Mouse (Mus musculus): ENCODE results near the gene Elmo3. TPM values are rescaled to one million over a fixed set of nuclear protein-coding genes. Genes with fewer than 3 reads are reported as not detected.

The Elmo3 gene
- total and polyA plus RNA-seq, 2 experiments from 2014 or later: 1.4 to 1.9 TPM

DNA sequence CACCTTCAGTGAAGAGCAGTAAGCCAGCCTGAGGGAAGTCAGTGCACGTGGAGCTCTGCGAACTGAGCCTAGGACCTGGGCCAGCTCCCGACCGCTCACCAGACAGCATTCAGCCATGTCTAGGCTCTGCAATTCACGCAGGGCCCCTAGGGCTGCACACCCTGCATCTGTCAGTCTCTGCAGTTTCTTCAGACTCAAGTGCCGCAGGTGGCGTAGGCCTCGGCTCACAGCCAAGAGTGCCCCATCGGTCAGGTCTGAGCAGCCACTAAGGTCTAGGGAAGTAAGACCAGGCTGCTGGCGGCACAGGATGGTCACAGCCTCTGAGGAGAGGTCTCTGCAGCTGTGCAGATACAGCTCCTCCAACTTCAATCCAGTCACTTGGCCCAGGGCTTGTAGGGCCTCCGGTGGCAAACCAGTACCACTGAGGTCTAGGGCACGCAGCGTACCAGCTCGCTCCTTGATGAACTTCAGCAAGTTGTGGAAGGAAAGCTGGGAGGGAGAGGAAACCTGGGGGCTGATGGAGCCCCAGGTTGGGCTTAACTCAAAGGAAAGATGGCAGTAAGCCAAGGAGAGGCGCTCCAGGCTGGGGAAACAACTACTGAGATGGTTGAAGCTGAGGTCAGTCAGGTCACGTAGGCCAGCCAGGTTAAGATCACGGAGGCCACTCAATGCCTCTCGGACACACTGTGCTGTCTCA, 9.8 kb downstream of the Elmo3 start:
- H3K4me3 ChIP-seq (ENCODE audit: low read depth, low read length): no peak overlapping the region
- ATAC-seq (ENCODE audit: insufficient read depth, low read depth): no peak
- H3K4me2 ChIP-seq (ENCODE audit: low read depth, low read length): no peak overlapping the region
- no peaks in the 10 kb centered on the region for H3K9me3 ChIP-seq (replicated peaks; ENCODE audit: control insufficient read depth, low read length)
- no peak for TF ChIP-seq EP300 (IDR thresholded peaks at IDR 0.05; ENCODE audit: low read depth)
- no peak for TF ChIP-seq CTCF (IDR thresholded peaks at IDR 0.05; ENCODE audit: low read depth)
- WGBS: 74% methylated on average over 18 of the region's 18 CpGs
- no peak overlapping the region for H3K9ac ChIP-seq (replicated peaks; ENCODE audit: low read depth, low read length)
- no peak for DNase-seq (ENCODE audit: low spot score)
- H3K4me1 ChIP-seq (ENCODE audit: control insufficient read depth, insufficient read depth): peaks cover 29% of the 10 kb centered on the region
- no peak overlapping the region for H3K27ac ChIP-seq (ENCODE audit: low read depth)
- H3K27me3 ChIP-seq (ENCODE audit: control insufficient read depth, insufficient read depth, low read length): no peaks in the 10 kb centered on the region
- H3K36me3 ChIP-seq (replicated peaks; ENCODE audit: control insufficient read depth, insufficient read depth, low read length): peaks cover 44% of the 10 kb centered on the region

DNA sequence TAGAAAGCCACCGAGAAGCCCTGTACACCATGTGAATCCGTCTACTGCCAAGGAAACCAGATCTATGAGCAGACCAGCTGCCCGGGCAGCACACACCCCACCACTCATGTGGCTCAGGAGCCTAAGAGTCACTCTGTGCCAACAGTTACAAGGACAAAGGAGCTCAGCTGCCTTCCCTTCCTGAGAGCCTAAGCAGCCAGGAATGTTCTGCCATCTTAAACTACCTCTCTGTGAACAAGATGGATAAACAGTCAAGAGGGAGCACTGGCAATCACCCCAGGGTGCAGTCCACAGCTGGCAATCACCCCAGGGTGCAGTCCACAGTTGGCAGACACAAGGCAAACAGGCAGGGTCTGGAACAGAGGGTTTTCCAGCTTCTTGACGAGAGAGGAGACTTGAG, 12.5 kb downstream of the Elmo3 start:
- WGBS: 72% methylated on average over 4 of the region's 4 CpGs

GRCm38 (mm10) chr8:105318662-105319190, 13.3 kb downstream of the Elmo3 start:
- 75% methylated on average over 11 of the region's 11 CpGs for WGBS
- TF ChIP-seq CTCF (IDR thresholded peaks at IDR 0.05; ENCODE audit: low read depth) (no peak), EP300 (IDR thresholded peaks at IDR 0.05; ENCODE audit: low read depth) (no peak)

More for the DNA sequence above, 12.5 kb downstream of the Elmo3 start:
- no peak for DNase-seq (ENCODE audit: low spot score)
- no peak overlapping the region for H3K4me2 ChIP-seq (ENCODE audit: low read depth, low read length)
- H3K27ac ChIP-seq (ENCODE audit: low read depth): peak overlapping the region; percentile 54
- 0 out of 2 replicates have a peak, but pooled peaks have one; percentile 31 for ATAC-seq (ENCODE audit: insufficient read depth, low read depth)
- no peak overlapping the region for H3K4me3 ChIP-seq (ENCODE audit: low read depth, low read length)
- H3K36me3 ChIP-seq (replicated peaks; ENCODE audit: control insufficient read depth, insufficient read depth, low read length): peaks cover 51% of the 10 kb centered on the region
- H3K9ac ChIP-seq (replicated peaks; ENCODE audit: low read depth, low read length): no peak overlapping the region
- peaks cover 29% of the 10 kb centered on the region for H3K4me1 ChIP-seq (ENCODE audit: control insufficient read depth, insufficient read depth)
- TF ChIP-seq EP300 (IDR thresholded peaks at IDR 0.05; ENCODE audit: low read depth) (no peak), CTCF (IDR thresholded peaks at IDR 0.05; ENCODE audit: low read depth) (no peak)
- no peaks in the 10 kb centered on the region for H3K9me3 ChIP-seq (replicated peaks; ENCODE audit: control insufficient read depth, low read length)
- H3K27me3 ChIP-seq (ENCODE audit: control insufficient read depth, insufficient read depth, low read length): no peaks in the 10 kb centered on the region

DNA sequence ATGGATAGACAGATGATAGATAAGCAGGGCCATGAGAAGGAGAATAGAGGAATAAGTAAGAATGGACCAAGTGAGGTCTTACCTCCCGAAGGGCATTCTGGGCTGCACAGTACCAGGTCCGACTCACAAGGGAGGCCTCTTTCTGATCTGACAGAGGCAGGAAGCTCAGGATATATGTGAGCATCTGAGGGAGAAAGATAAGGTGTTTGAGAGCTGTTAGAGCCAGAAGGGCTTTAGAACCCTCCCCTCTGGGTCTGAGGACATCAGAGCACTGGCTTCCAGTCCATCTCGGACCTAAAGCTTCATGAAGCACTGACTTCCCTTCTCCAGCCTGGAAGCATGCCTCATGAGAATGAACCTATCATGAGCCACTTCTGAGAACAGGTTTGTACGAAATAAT, 17.8 kb downstream of the Elmo3 start:
- WGBS: 76% methylated on average over 4 of the region's 4 CpGs
- no peak for TF ChIP-seq EP300 (IDR thresholded peaks at IDR 0.05; ENCODE audit: low read depth)
- TF ChIP-seq CTCF (IDR thresholded peaks at IDR 0.05; ENCODE audit: low read depth): no peak
- no peak for ATAC-seq (ENCODE audit: insufficient read depth, low read depth)

More at GRCm38 (mm10) chr8:105318662-105319190, 13.3 kb downstream of the Elmo3 start:
- no peaks in the 10 kb centered on the region for H3K9me3 ChIP-seq (replicated peaks; ENCODE audit: control insufficient read depth, low read length)
- no peak overlapping the region for H3K9ac ChIP-seq (replicated peaks; ENCODE audit: low read depth, low read length)
- peaks cover 22% of the 10 kb centered on the region for H3K4me1 ChIP-seq (ENCODE audit: control insufficient read depth, insufficient read depth)
- no peaks in the 10 kb centered on the region for H3K27me3 ChIP-seq (ENCODE audit: control insufficient read depth, insufficient read depth, low read length)
- no peak overlapping the region for H3K4me3 ChIP-seq (ENCODE audit: low read depth, low read length)
- H3K27ac ChIP-seq (ENCODE audit: low read depth): peak overlapping the region; percentile 54; the same call in 1 of the 2 replicates
- no peak for ATAC-seq (ENCODE audit: insufficient read depth, low read depth)
- peaks cover 44% of the 10 kb centered on the region for H3K36me3 ChIP-seq (replicated peaks; ENCODE audit: control insufficient read depth, insufficient read depth, low read length)
- no peak overlapping the region for H3K4me2 ChIP-seq (ENCODE audit: low read depth, low read length)
- no peak for DNase-seq (ENCODE audit: low spot score)

GRCm38 (mm10) chr8:105325641-105326093, 20.3 kb downstream of the Elmo3 start:
- Histone ChIP-seq H3K27ac (ENCODE audit: low read depth) (peak overlapping the region; percentile 80), H3K9me3 (replicated peaks; ENCODE audit: control insufficient read depth, low read length) (no peaks in the 10 kb centered on the region), H3K27me3 (ENCODE audit: control insufficient read depth, insufficient read depth, low read length) (no peaks in the 10 kb centered on the region), H3K4me3 (ENCODE audit: low read depth, low read length) (peak overlapping the region; percentile 88), H3K9ac (replicated peaks; ENCODE audit: low read depth, low read length) (peak overlapping the region; percentile 76), H3K4me1 (ENCODE audit: control insufficient read depth, insufficient read depth) (peaks cover 20% of the 10 kb centered on the region), H3K4me2 (ENCODE audit: low read depth, low read length) (peak overlapping the region; percentile 82), H3K36me3 (replicated peaks; ENCODE audit: control insufficient read depth, insufficient read depth, low read length) (peaks cover 41% of the 10 kb centered on the region)
- DNase-seq (ENCODE audit: low spot score) (no peak), ATAC-seq (ENCODE audit: insufficient read depth, low read depth) (peak; percentile 25)
- TF ChIP-seq CTCF (IDR thresholded peaks at IDR 0.05; ENCODE audit: low read depth) (no peak), EP300 (IDR thresholded peaks at IDR 0.05; ENCODE audit: low read depth) (no peak)
- under 1% methylated on average over 12 of the region's 12 CpGs for WGBS

More for the DNA sequence above, 17.8 kb downstream of the Elmo3 start:
- no peak for DNase-seq (ENCODE audit: low spot score)
- Histone ChIP-seq H3K4me1 (ENCODE audit: control insufficient read depth, insufficient read depth) (peaks cover 24% of the 10 kb centered on the region), H3K36me3 (replicated peaks; ENCODE audit: control insufficient read depth, insufficient read depth, low read length) (peaks cover 27% of the 10 kb centered on the region), H3K4me2 (ENCODE audit: low read depth, low read length) (no peak overlapping the region), H3K27ac (ENCODE audit: low read depth) (no peak overlapping the region), H3K9ac (replicated peaks; ENCODE audit: low read depth, low read length) (no peak overlapping the region), H3K9me3 (replicated peaks; ENCODE audit: control insufficient read depth, low read length) (no peaks in the 10 kb centered on the region), H3K27me3 (ENCODE audit: control insufficient read depth, insufficient read depth, low read length) (no peaks in the 10 kb centered on the region), H3K4me3 (ENCODE audit: low read depth, low read length) (no peak overlapping the region)
